Mouse (Mus musculus) midbrain, embryonic 14.5 days (tissue): ENCODE measurements around the gene Macrod1. TPM values are rescaled to one million over a fixed set of nuclear protein-coding genes. Genes with fewer than 3 reads are reported as not detected.

ENCODE experiments used
- ATAC-seq: fragments of 200-750 bp; cut with Nextera tagmentation; 2 replicates; pipeline ENCODE4 v1.8.0; 2017; ENCODE audit warnings: moderate number of reproducible peaks, moderate library complexity; ENCODE audit not compliant: low FRiP score, low TSS enrichment
- DNase-seq: peaks from one replicate; pipeline ENCODE4 v3.0.0-alpha.2; 2015
- H3K27ac ChIP-seq: fragments of 300-500 bp; sonication (generic); replicated peaks from 2 replicates; pipeline ENCODE4 v1.5.1; 2014; ENCODE audit warnings: mild to moderate bottlenecking, low read depth, low read length, moderate library complexity
- H3K27me3 ChIP-seq: fragments of 300-500 bp; sonication (generic); 2 replicates; pipeline ENCODE4 v1.6.1; 2014; ENCODE audit warnings: low read length, control low read depth, mixed read lengths; ENCODE audit not compliant: control insufficient read depth, insufficient read depth
- H3K36me3 ChIP-seq: fragments of 300-500 bp; sonication (generic); 2 replicates; pipeline ENCODE4 v1.6.1; 2014; ENCODE audit warnings: low read length, control low read depth; ENCODE audit not compliant: control insufficient read depth, insufficient read depth
- H3K4me1 ChIP-seq: fragments of 300-500 bp; sonication (generic); 2 replicates; pipeline ENCODE4 v1.6.1; 2014; ENCODE audit warnings: mild to moderate bottlenecking, antibody characterized with exemption, low read length, control low read depth; ENCODE audit not compliant: control insufficient read depth, insufficient read depth
- H3K4me2 ChIP-seq: fragments of 300-500 bp; sonication (generic); 2 replicates; pipeline ENCODE4 v1.6.1; 2014; ENCODE audit warnings: mild to moderate bottlenecking, low read length, moderate library complexity
- H3K4me3 ChIP-seq: fragments of 300-500 bp; sonication (generic); replicated peaks from 2 replicates; pipeline ENCODE4 v1.5.1; 2014; ENCODE audit warnings: low read depth, low read length
- H3K9ac ChIP-seq: fragments of 300-500 bp; sonication (generic); replicated peaks from 2 replicates; pipeline ENCODE4 v1.6.1; 2014; ENCODE audit warnings: mild to moderate bottlenecking, low read length, moderate library complexity
- H3K9me3 ChIP-seq: fragments of 300-500 bp; sonication (generic); 2 replicates; pipeline ENCODE4 v1.6.1; 2016; ENCODE audit warnings: low read length, control low read depth, mixed read lengths; ENCODE audit not compliant: control insufficient read depth
- WGBS: fragments of 180-500 bp; shearing (Covaris S2); extraction: QIAGEN DNeasy Blood & Tissue Kit; methylation state at CpG from one replicate; pipeline ENCODE4 v1.1.7; 2014; 5-methylcytosine and 5-hydroxymethylcytosine counted together
- polyA plus RNA-seq: library from polyadenylated mRNA; unstranded; fragments of >200 nt; fragmentation: Nextera tagmentation; extraction: Ambion mirVana; gene quantifications from 2 replicates; pipeline ENCODE4 v1.2.1, GENCODE M21; 2014

Macrod1 gene
- polyA plus RNA-seq, 1 experiment from 2014 or later, result 3.4 TPM

DNA sequence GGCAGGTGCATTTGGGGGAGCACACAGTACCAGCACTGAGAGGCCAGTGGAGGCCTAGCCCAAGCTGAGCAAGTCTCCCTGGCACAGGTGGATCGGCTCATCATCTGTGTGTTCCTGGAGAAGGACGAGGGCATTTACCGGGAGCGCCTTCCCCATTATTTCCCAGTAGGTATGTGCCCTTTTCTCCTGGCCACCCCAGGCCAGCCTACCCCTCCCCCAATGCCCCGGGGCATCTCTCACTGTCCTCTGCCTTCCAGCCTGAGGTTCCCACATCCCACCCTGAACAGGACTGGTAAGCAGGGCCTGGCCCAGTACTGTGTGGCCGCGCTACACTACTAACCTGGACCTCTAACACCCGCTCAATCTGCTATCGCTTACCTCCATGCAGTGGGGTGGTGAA, 140.8 kb downstream of the Macrod1 start:
- WGBS, result 88% methylated on average over 9 of the region's 9 CpGs
- peaks cover 52% of the 10 kb centered on the region for H3K36me3 ChIP-seq
- no peak overlapping the region for H3K4me2 ChIP-seq
- H3K9ac ChIP-seq, result no peak overlapping the region
- H3K27me3 ChIP-seq, result no peaks in the 10 kb centered on the region
- no peak overlapping the region for H3K27ac ChIP-seq
- H3K4me3 ChIP-seq, result no peak overlapping the region
- no peaks in the 10 kb centered on the region for H3K9me3 ChIP-seq
- DNase-seq, result no peak
- peaks cover 7% of the 10 kb centered on the region for H3K4me1 ChIP-seq
- 0 out of 2 replicates have a peak, but pooled peaks have one; percentile 34 for ATAC-seq

DNA sequence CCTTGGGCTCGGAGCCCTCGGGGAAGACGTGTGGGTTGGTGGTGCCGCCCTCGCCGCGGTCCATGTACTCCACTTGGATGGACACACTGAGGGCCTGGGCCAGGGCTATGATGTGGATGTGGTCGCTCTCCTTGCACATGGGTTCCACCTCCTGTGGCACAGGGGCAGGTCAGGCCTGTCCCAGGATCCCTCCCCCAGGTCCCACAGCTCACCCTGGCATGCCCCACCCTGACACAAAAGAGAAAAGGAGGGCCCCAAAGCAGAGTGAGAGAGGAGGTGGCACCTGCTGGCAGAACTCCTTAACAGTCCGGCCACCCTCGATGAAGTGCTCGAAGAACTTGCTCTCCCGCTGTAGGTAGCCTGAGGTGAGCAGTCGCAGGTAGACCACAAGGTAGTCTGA, 142.5 kb downstream of the Macrod1 start:
- H3K4me1 ChIP-seq, result peaks cover 4% of the 10 kb centered on the region; the same call in 1 of the 2 replicates
- no peak overlapping the region for H3K4me2 ChIP-seq
- no peaks in the 10 kb centered on the region for H3K9me3 ChIP-seq
- no peak for DNase-seq
- no peak overlapping the region for H3K9ac ChIP-seq
- 97% methylated on average over 13 of the region's 13 CpGs for WGBS
- no peak for ATAC-seq
- no peak overlapping the region for H3K4me3 ChIP-seq
- no peaks in the 10 kb centered on the region for H3K27me3 ChIP-seq
- peaks cover 68% of the 10 kb centered on the region for H3K36me3 ChIP-seq
- no peak overlapping the region for H3K27ac ChIP-seq

DNA sequence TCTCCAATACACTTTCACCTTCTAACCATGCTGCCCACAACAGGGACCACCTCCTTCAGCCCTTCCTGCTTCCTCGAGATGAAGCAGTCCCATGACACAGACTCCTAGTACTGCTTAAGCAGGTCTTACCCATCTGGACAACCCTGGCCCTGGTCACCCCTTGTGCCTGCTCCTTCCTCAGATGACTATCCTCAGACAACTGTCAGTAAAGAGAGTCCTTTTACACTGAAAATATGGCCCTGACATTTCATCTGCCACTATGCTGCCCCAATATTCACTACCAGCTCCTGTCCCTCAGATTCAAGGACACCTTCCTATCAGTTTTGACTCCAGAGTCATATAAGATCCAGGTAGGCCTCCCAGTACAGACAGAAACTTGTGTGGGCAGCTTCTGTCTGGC, 143.8 kb downstream of the Macrod1 start:
- DNase-seq (no peak), ATAC-seq (no peak)
- H3K4me1 ChIP-seq, result peaks cover 16% of the 10 kb centered on the region
- H3K9ac ChIP-seq, result no peak overlapping the region
- no peaks in the 10 kb centered on the region for H3K27me3 ChIP-seq
- no peak overlapping the region for H3K4me3 ChIP-seq
- peaks cover 70% of the 10 kb centered on the region for H3K36me3 ChIP-seq
- H3K27ac ChIP-seq, result no peak overlapping the region
- no peak overlapping the region for H3K4me2 ChIP-seq
- WGBS, result 62% methylated on average over 1 of the region's 1 CpGs
- no peaks in the 10 kb centered on the region for H3K9me3 ChIP-seq

GRCm38 (mm10) chr19:7204898-7205297, 148.3 kb downstream of the Macrod1 start:
- H3K4me1 ChIP-seq, result peaks cover 12% of the 10 kb centered on the region
- H3K9ac ChIP-seq, result peak overlapping the region; percentile 74
- ATAC-seq (no peak), DNase-seq (no peak)
- 79% methylated on average over 2 of the region's 2 CpGs for WGBS
- H3K9me3 ChIP-seq, result no peaks in the 10 kb centered on the region
- H3K27me3 ChIP-seq, result no peaks in the 10 kb centered on the region
- H3K4me2 ChIP-seq, result peak overlapping the region; percentile 81
- peaks cover 40% of the 10 kb centered on the region for H3K36me3 ChIP-seq
- peak overlapping the region; percentile 80 for H3K4me3 ChIP-seq
- peak overlapping the region; percentile 92; the same call in 1 of the 2 replicates for H3K27ac ChIP-seq

DNA sequence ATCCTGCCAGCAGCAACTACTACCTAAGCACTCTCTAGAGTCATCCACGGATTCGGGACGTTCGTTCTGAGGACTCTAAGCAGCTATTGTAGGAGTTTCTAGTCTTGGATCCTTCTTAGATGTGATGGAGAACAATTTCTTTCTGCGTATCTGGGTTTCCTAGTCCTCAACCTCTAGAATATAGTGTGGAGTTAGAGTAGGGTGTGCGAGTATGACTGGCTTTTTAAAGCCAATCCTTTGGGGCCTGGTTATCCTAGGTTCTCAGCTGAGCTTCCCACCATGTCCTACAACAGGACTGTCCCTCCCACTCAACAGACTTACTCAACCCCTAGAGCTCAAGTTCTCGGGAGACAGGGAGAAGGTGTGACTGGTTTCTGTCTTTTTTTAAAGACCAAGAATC, 148.7 kb downstream of the Macrod1 start:
- H3K4me1 ChIP-seq, result peaks cover 12% of the 10 kb centered on the region
- peak overlapping the region; percentile 81 for H3K4me2 ChIP-seq
- ATAC-seq, result no peak
- peak overlapping the region; percentile 92 for H3K27ac ChIP-seq
- no peaks in the 10 kb centered on the region for H3K27me3 ChIP-seq
- no peaks in the 10 kb centered on the region for H3K9me3 ChIP-seq
- peak overlapping the region; percentile 80 for H3K4me3 ChIP-seq
- 32% methylated on average over 7 of the region's 7 CpGs for WGBS
- no peak for DNase-seq
- peak overlapping the region; percentile 74 for H3K9ac ChIP-seq
- peaks cover 36% of the 10 kb centered on the region for H3K36me3 ChIP-seq

- Histone ChIP-seq H3K9ac (peak within 1 kb of the TSS; percentile 74), H3K27ac (peak within 1 kb of the TSS; percentile 92), H3K4me2 (peak within 1 kb of the TSS; percentile 81), H3K4me1 (peaks cover 12% of the 10 kb centered on the region), H3K4me3 (peak within 1 kb of the TSS; percentile 80), H3K27me3 (no peaks in the 10 kb centered on the region), H3K36me3 (peaks cover 29% of the 10 kb centered on the region), H3K9me3 (no peaks in the 10 kb centered on the region)
- peak; percentile 95 for ATAC-seq
- DNase-seq, result peak; percentile 97
- WGBS, result under 1% methylated on average over 78 of the region's 79 CpGs
Measured at GRCm38 (mm10) chr19:7205753-7206736, 149.4 kb downstream of the Macrod1 start, which contains the start of gene Otub1. Gene Otub1, minus strand, starts transcription at chr19:7206316.

GRCm38 (mm10) chr19:7209907-7210646, 153.5 kb downstream of the Macrod1 start:
- no peak overlapping the region for H3K9ac ChIP-seq
- DNase-seq, result no peak

DNA sequence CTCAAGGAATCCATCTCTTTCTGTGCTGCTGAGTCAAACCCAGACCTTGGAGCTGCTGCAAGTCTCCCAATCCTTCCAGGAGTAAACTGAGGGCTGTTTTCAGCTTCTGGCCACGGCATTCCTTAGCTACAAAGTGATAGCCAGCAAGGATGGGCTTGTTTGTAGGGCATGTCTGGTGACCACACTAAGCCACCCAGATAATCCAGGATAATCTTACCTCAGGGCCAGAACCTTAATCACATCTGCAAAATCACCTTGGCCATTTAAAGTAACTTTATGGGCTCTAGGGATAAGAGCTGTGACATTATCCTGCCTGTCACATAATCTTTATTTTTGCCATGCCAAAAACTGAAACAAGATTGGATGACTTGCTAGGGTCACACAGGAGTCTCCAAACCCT, 155.6 kb downstream of the Macrod1 start:
- WGBS, result 74% methylated on average over 1 of the region's 1 CpGs
- peaks cover 8% of the 10 kb centered on the region for H3K4me1 ChIP-seq
- H3K9me3 ChIP-seq, result no peaks in the 10 kb centered on the region
- DNase-seq (no peak), ATAC-seq (no peak)
- no peak overlapping the region for H3K9ac ChIP-seq
- H3K4me3 ChIP-seq, result no peak overlapping the region
- H3K27me3 ChIP-seq, result no peaks in the 10 kb centered on the region
- H3K4me2 ChIP-seq, result no peak overlapping the region
- peaks cover 26% of the 10 kb centered on the region for H3K36me3 ChIP-seq
- no peak overlapping the region for H3K27ac ChIP-seq

More at GRCm38 (mm10) chr19:7209907-7210646, 153.5 kb downstream of the Macrod1 start:
- H3K4me3 ChIP-seq, result no peak overlapping the region
- ATAC-seq, result no peak
- no peak overlapping the region for H3K4me2 ChIP-seq
- no peaks in the 10 kb centered on the region for H3K27me3 ChIP-seq
- no peak overlapping the region for H3K27ac ChIP-seq
- 87% methylated on average over 7 of the region's 7 CpGs for WGBS
- peaks cover 3% of the 10 kb centered on the region for H3K4me1 ChIP-seq
- no peaks in the 10 kb centered on the region for H3K9me3 ChIP-seq
- peaks cover 21% of the 10 kb centered on the region for H3K36me3 ChIP-seq
